Mouse (Mus musculus) heart, embryonic 15.5 days (tissue): ENCODE results near the gene Pigg. TPM values are rescaled to one million over a fixed set of nuclear protein-coding genes. Genes with fewer than 3 reads are reported as not detected.

Experiments
- ATAC-seq: fragments of 200-750 bp; cut with Nextera tagmentation; replicated peaks from 2 replicates; pipeline ENCODE4 v1.8.0; 2017; ENCODE audit warnings: low read depth, moderate TSS enrichment; ENCODE audit not compliant: insufficient number of reproducible peaks, insufficient read depth, low FRiP score
- H3K27ac ChIP-seq: fragments of 300-500 bp; sonication (generic); 2 replicates; pipeline ENCODE4 v1.5.1; 2015; ENCODE audit warnings: mild to moderate bottlenecking, inconsistent platforms
- H3K27me3 ChIP-seq: fragments of 300-500 bp; sonication (generic); 2 replicates; pipeline ENCODE4 v1.6.1; 2015; ENCODE audit warnings: inconsistent platforms
- H3K36me3 ChIP-seq: fragments of 300-500 bp; sonication (generic); 2 replicates; pipeline ENCODE4 v1.6.1; 2015; ENCODE audit warnings: mild to moderate bottlenecking, inconsistent platforms
- H3K4me1 ChIP-seq: fragments of 300-500 bp; sonication (generic); replicated peaks from 2 replicates; pipeline ENCODE4 v1.6.1; 2015; ENCODE audit warnings: inconsistent platforms
- H3K4me2 ChIP-seq: fragments of 300-500 bp; sonication (generic); 2 replicates; pipeline ENCODE4 v1.6.1; 2015; ENCODE audit warnings: inconsistent platforms, mild to moderate bottlenecking, moderate library complexity
- H3K4me3 ChIP-seq: fragments of 300-500 bp; sonication (generic); 2 replicates; pipeline ENCODE4 v1.5.1; 2015; ENCODE audit warnings: mild to moderate bottlenecking, inconsistent platforms
- H3K9ac ChIP-seq: fragments of 300-500 bp; sonication (generic); 2 replicates; pipeline ENCODE4 v1.6.1; 2015; ENCODE audit warnings: mild to moderate bottlenecking, inconsistent platforms
- H3K9me3 ChIP-seq: fragments of 300-500 bp; sonication (generic); replicated peaks from 2 replicates; pipeline ENCODE4 v1.6.1; 2016; ENCODE audit warnings: inconsistent platforms
- WGBS: fragments of 180-500 bp; shearing (Covaris S2); methylation state at CpG from one replicate; pipeline ENCODE4 v1.1.7; 2015; ENCODE audit warnings: mixed read lengths; 5-methylcytosine and 5-hydroxymethylcytosine counted together
- polyA plus RNA-seq: library from polyadenylated mRNA; unstranded; fragments of >200 nt; fragmentation: Nextera tagmentation; extraction: Ambion mirVana; gene quantifications from 2 replicates; pipeline ENCODE4 v1.2.1, GENCODE M21; 2015

The Pigg gene
- polyA plus RNA-seq, 1 experiment from 2014 or later = 5.3 TPM

DNA sequence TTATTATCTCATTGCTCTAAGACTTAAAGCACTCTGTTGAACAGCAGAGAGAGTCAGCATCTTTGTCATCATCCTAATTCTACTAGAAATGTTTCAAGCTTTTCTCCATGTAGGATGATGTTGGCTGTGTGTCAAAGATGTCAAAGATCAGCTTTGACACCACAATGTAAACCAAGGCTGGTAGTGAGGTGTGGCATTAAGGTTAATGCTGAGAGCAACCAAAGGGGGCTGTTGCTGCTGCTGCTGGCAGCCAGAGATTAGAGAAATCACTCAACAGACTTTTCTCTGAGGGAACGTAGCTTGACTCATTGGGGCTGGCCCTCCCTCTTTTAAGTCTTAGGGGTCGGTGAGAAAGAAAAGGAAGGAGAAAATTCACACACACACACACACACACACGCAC lies 10.8 kb upstream of the Pigg start:
- Histone ChIP-seq H3K4me2 (no peak overlapping the region), H3K9ac (no peak overlapping the region), H3K9me3 (no peaks in the 10 kb centered on the region), H3K4me1 (no peaks in the 10 kb centered on the region), H3K36me3 (no peaks in the 10 kb centered on the region), H3K27ac (no peak overlapping the region), H3K4me3 (no peak overlapping the region), H3K27me3 (no peaks in the 10 kb centered on the region)
- no peak for ATAC-seq
- 50% methylated on average over 3 of the region's 3 CpGs for whole genome bisulfite sequencing

DNA sequence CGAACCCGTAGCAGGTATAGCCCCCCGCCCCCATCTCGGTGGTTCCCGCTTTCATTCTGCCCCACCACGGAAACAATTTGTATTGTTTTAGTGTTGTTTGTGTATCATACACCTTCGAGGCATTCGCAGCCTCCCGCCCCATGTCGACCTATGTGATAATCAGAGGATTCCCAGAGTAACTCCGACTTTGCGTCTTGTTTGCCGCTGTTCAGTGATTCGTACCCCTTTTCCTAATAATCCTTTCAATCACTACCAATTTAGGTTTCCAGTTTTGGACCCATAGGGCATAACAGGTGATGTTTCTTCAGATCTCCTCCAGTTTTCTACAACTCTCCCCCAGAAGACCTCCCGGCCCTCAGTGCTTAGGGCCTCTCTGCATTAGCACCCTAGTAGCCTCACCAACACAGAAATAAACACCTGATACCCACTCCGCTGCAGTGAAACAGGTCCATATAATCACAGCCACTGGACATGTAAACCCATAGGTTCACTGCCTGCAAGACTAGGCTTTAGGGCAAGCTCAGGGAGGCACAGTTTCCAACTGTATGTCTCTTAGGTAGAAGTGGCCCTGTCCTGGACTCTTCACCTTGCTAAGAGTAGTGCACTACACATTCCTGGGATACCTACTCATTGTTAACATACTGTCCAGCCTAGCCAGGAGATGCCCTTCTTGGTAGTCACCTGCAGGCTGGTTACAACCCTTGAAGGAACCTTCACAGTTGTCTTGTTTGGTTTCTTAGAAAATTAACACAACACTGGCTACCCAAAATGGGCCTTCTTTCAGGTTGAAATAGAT lies 854 bp downstream of the Pigg start:
- no peak for ATAC-seq
- 5% methylated on average over 16 of the region's 16 CpGs for WGBS
- peak overlapping the region; percentile 90 for H3K9ac ChIP-seq
- peaks cover 9% of the 10 kb centered on the region for H3K4me1 ChIP-seq
- H3K36me3 ChIP-seq = peaks cover 9% of the 10 kb centered on the region; the same call in 1 of the 2 replicates
- H3K4me3 ChIP-seq = peak overlapping the region; percentile 94
- peak overlapping the region; percentile 84 for H3K27ac ChIP-seq
- H3K27me3 ChIP-seq = no peaks in the 10 kb centered on the region
- no peaks in the 10 kb centered on the region for H3K9me3 ChIP-seq
- H3K4me2 ChIP-seq = peak overlapping the region; percentile 80

DNA sequence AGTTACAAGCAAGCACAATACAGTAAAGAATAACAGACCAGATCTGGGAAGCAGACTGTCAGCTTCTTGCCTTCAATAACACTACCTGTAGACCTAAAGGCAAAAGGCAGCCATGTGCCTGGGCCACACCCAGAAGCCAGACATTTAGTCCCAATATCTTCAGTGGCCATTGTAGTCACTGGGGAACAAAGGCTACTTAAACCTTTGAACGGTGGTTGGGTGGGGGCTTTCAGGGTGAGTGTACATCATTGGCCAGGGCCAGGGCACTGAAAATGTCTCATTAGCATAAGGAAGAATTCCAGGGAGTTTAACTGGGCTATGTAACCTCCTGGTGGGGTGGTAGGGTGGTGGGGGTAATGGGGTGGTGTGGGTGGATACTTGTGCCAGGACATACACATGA lies 18.6 kb downstream of the Pigg start:
- H3K9ac ChIP-seq = no peak overlapping the region
- no peak overlapping the region for H3K4me3 ChIP-seq
- peaks cover 34% of the 10 kb centered on the region for H3K36me3 ChIP-seq
- no peaks in the 10 kb centered on the region for H3K9me3 ChIP-seq
- H3K27ac ChIP-seq = no peak overlapping the region
- no peak for ATAC-seq
- H3K27me3 ChIP-seq = no peaks in the 10 kb centered on the region
- no peak overlapping the region for H3K4me2 ChIP-seq
- 83% methylated on average over 1 of the region's 1 CpGs for WGBS
- H3K4me1 ChIP-seq = no peaks in the 10 kb centered on the region

DNA sequence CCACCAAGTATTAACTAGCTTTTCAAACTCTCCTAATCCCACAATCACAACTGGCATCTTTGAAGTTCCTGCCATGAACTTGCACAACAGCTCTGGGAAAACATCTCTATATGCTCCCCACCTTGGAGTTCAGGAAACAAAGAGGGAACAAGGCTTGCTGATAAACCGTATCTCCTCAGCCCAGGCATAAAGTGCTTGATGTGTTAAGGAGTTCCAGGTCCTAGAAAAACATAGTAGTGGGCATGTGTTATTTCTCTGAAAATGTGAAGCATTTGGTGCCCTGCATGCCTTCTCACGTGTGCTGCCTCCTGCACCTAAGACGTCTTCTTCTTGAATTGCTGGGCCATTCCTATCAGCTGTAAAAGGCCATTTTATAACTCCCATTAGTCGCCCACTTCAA lies 25.0 kb downstream of the Pigg start:
- Histone ChIP-seq H3K9me3 (no peaks in the 10 kb centered on the region), H3K27ac (no peak overlapping the region), H3K9ac (no peak overlapping the region), H3K4me1 (no peaks in the 10 kb centered on the region), H3K4me2 (no peak overlapping the region), H3K4me3 (no peak overlapping the region), H3K27me3 (no peaks in the 10 kb centered on the region), H3K36me3 (peaks cover 43% of the 10 kb centered on the region)
- no peak for ATAC-seq
- 60% methylated on average over 4 of the region's 4 CpGs for WGBS

DNA sequence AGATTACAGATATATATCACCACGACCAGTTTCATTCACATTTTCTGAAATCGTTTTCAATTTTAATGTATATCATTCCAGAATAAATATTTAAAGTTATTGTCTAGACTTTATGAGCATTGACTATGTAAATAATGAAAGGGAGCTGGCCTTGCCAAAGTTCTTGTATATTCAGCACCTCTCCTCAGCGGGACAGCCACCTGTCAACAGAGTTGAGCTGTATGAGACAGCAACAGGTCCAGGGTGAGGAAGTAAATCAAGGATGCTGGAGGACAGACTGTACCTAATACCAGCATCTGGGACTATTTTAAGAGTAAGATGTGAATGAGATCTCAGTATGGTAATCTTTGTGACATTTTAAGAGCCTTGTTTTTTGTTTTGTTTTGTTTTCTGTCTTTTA lies 25.6 kb downstream of the Pigg start:
- H3K27me3 ChIP-seq = no peaks in the 10 kb centered on the region
- H3K4me2 ChIP-seq = no peak overlapping the region
- WGBS = 68% methylated on average over 3 of the region's 3 CpGs
- H3K4me1 ChIP-seq = no peaks in the 10 kb centered on the region
- H3K9ac ChIP-seq = no peak overlapping the region
- no peak for ATAC-seq
- H3K27ac ChIP-seq = no peak overlapping the region
- no peaks in the 10 kb centered on the region for H3K9me3 ChIP-seq
- H3K4me3 ChIP-seq = no peak overlapping the region
- H3K36me3 ChIP-seq = peaks cover 36% of the 10 kb centered on the region

DNA sequence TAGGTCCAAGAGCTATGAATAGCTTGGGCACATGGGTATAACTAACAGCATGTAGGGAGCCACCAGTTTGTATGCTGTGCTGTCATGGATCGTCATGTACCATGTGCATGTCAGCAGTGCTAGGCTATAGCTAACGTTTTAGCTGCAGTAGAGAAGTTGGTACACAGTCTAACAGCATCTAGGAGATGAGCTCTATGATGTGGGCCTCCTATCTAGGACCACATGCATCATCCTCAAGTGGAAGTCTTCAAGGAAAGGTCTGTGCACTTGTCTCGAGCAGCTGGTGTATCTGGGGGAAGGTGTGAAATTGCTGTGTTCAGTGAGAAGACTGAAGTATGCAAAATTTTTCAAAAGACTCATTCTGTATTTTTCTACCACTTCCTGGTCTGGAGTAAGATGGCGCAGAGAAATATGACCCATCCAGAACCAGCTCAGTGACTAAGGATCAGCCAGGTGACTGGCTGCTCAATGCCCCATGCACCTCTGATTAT lies 31.3 kb downstream of the Pigg start:
- Histone ChIP-seq H3K36me3 (peaks cover 28% of the 10 kb centered on the region), H3K27me3 (no peaks in the 10 kb centered on the region), H3K4me1 (no peaks in the 10 kb centered on the region), H3K27ac (no peak overlapping the region), H3K9ac (no peak overlapping the region), H3K4me2 (no peak overlapping the region), H3K9me3 (no peaks in the 10 kb centered on the region), H3K4me3 (no peak overlapping the region)
- ATAC-seq = no peak
- WGBS = 87% methylated on average over 4 of the region's 4 CpGs

DNA sequence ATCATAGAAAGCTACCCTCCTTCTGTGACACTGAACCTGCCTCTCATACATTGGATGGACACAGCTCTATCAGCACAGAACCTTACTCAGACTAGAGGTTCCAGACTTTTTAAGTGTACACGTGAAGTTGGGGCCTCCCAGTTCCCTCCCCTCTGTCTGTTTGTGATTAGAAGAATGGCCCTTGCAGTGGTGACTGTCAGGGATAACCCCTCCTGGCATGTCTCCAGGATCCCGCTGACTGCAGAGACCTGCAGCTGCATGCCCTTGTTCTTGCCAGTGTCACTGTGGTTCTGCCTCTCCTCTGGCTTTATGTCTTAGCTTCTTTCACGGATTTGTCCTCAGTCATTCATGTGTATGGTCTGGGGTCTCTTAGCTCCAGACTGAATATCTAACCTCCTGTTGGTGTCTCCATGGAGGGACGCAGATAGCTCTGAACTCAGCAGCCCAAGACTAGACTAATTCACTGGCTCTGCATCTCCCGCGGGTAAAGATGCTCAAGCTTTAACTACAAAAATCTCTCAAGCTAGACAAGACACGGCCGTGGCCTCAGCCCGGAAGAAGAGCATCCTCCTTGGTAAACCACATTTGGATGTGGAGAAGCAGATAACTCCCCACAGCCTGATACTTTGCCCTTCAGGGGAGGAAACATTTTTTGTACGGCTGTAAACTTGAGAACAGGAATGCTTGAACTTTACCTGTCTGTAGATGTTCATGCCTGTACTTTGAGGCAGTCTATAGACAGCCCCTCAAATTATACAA lies 33.1 kb downstream of the Pigg start:
- H3K9me3 ChIP-seq = no peaks in the 10 kb centered on the region
- 72% methylated on average over 10 of the region's 10 CpGs for WGBS
- H3K9ac ChIP-seq = no peak overlapping the region
- H3K4me3 ChIP-seq = no peak overlapping the region
- H3K27ac ChIP-seq = no peak overlapping the region
- peaks cover 24% of the 10 kb centered on the region for H3K36me3 ChIP-seq
- ATAC-seq = no peak
- no peaks in the 10 kb centered on the region for H3K4me1 ChIP-seq
- no peak overlapping the region for H3K4me2 ChIP-seq
- no peaks in the 10 kb centered on the region for H3K27me3 ChIP-seq

DNA sequence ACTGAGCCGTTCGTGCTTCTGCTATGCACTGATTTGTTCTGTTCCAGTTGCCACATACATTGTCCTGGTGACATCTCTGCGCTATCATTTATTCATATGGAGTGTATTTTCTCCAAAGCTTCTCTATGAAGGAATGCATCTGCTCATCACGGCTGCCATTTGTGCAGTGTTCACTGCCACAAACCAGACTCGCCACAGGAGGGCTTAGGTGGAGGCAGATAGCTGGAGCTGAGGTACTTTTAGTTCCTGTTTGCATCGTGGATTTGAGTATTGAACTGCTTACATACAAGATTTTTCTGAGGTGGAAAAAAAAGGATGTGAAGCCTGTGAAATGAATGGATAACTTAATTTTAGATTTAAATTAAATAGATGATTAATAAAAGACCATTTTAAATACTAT lies 35.4 kb downstream of the Pigg start:
- Histone ChIP-seq H3K27ac (no peak overlapping the region), H3K9ac (no peak overlapping the region), H3K4me3 (no peak overlapping the region), H3K36me3 (peaks cover 24% of the 10 kb centered on the region), H3K27me3 (no peaks in the 10 kb centered on the region), H3K9me3 (no peaks in the 10 kb centered on the region), H3K4me1 (no peaks in the 10 kb centered on the region), H3K4me2 (no peak overlapping the region)
- 78% methylated on average over 6 of the region's 6 CpGs for whole genome bisulfite sequencing
- ATAC-seq = no peak

DNA sequence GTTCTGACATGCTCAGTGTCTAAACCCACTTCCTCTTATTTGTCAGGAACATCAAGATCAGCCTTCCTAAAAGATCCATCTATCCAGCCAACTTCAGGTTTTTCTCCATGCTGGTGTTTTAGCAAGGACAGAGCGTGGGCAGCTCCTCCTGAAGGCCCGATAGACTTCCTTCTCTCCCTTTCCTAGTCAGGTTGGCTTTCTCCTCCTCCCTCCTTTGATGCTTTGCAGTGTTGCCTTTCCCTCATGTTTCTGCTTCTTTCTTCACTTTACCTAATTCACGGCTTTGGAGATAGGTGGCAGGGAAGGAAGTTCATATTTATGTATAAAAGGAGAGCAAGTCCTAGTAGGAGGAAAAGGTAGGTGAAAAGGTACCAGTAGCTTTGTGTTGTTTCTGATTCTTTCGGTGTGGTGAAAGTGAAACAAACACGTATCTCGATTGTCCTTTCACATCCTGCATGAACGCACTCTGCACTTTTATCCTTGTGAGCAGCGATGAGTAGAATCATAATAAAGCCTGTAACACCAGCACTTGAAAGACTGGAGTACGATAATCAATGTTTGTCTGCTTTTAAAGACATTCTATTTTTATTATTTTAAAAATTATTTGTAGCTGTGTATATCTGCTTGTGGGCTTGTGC lies 37.2 kb downstream of the Pigg start:
- H3K9me3 ChIP-seq = no peaks in the 10 kb centered on the region
- H3K4me2 ChIP-seq = no peak overlapping the region
- H3K27me3 ChIP-seq = no peaks in the 10 kb centered on the region
- ATAC-seq = no peak
- no peak overlapping the region for H3K4me3 ChIP-seq
- no peak overlapping the region for H3K9ac ChIP-seq
- H3K4me1 ChIP-seq = no peaks in the 10 kb centered on the region
- H3K27ac ChIP-seq = no peak overlapping the region
- 91% methylated on average over 9 of the region's 9 CpGs for WGBS
- H3K36me3 ChIP-seq = peaks cover 13% of the 10 kb centered on the region

DNA sequence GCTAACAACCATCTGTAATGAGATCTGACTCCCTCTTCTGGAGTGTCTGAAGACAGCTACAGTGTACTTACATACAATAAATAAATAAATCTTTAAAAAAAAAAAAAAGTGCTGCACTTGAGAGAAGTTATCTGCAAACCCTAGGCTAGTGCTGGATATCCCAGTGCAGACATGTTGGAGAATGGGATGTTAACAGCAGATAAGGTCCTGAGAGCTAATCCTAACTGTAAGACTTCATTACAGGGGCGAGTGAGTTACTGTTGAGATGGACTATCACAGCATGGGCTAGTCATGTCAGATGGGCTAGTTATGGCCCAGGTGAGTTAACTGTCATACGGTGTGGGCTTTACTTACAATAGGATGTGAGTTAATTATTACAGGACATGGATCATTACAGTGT lies 41.6 kb downstream of the Pigg start:
- Histone ChIP-seq H3K36me3 (peaks cover 11% of the 10 kb centered on the region), H3K4me1 (no peaks in the 10 kb centered on the region), H3K4me2 (no peak overlapping the region), H3K4me3 (no peak overlapping the region), H3K9ac (no peak overlapping the region), H3K27me3 (no peaks in the 10 kb centered on the region), H3K27ac (no peak overlapping the region), H3K9me3 (no peaks in the 10 kb centered on the region)
- 76% methylated on average over 2 of the region's 2 CpGs for WGBS
- ATAC-seq = no peak

DNA sequence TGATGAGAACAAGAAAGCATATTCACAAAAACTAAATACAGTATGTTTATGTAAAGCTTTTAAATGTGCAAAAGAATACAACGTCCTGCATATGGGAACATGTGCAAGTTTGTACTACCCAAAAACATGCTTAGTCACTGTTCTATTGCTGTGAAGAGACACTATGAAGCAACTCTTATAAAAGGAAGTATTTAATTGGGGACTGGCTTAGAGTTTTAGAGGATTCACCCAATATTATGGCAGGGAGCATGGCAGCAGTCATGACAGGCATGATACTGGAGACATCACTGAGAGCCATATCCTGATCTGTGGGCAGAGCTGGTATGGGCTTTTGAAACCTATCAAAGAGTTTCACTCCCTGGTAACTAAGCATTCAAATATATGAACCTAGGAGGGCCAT lies 45.5 kb downstream of the Pigg start:
- H3K4me3 ChIP-seq = no peak overlapping the region
- no peak for ATAC-seq
- H3K4me2 ChIP-seq = no peak overlapping the region
- 93% methylated on average over 1 of the region's 1 CpGs for WGBS
- H3K27me3 ChIP-seq = peaks cover 9% of the 10 kb centered on the region
- H3K9me3 ChIP-seq = no peaks in the 10 kb centered on the region
- H3K36me3 ChIP-seq = no peaks in the 10 kb centered on the region
- no peaks in the 10 kb centered on the region for H3K4me1 ChIP-seq
- H3K27ac ChIP-seq = no peak overlapping the region
- no peak overlapping the region for H3K9ac ChIP-seq
